Mouse (Mus musculus): ENCODE data around the gene Tulp3.

DNA sequence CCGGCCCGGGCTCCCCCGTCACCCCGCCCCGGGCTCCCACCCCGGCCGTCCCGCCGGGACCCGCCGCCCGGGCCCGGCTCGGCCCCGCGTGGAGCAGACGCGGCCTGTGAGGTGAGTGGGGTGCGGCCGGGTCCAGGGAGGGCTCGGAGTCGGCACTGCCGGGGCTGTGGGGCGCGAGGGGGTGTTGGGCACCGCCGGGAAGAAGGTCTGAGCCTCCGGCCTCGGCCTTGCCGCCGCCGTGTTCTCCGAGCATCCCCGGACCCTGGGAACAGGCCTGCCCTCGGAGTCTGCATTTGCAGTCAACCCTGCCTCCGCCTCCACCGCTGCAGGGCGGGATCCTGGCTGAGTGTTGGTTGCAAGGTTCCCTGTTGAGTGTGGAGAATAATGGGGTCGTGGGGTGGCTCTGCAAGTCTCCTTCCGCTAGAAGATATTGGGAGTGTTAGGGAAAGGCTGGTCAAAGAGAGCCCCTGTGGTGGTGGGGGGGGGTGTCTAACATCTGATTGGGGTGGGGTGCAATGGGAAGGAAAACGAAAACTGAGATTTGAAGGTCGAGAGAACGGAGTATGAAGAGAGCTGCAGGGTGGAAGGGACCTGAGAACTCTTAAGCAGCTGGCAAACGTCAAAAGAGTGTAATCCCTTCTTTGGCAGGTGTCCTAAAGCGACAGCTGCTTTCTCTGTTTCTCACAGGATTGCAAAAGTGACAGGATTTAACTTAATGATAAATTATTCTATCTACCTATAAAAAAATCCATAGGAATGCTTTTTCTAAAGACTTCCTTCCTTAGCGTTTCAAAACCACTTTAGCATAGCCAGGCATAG, 7.6 kb upstream of the Tulp3 start:
- TF ChIP-seq EP300 (IDR thresholded peaks at IDR 0.05; ENCODE audit: low read depth) (no peak), CTCF (IDR thresholded peaks at IDR 0.05; ENCODE audit: low read depth) (no peak)

Measured in heart, postnatal 0 days (tissue).